Mouse (Mus musculus): ENCODE measurements at regions not wholly inside any gene's neighbourhood (a gene's known extent, or its start where the extent isn't known, plus 50 kb on each side); places are given as distances from the start of the nearest gene placed in this dataset.

- no peak for DNase-seq
Measured at GRCm38 (mm10) chr9:83326437-83327086, 114.4 kb downstream of the Lca5 start.

DNA sequence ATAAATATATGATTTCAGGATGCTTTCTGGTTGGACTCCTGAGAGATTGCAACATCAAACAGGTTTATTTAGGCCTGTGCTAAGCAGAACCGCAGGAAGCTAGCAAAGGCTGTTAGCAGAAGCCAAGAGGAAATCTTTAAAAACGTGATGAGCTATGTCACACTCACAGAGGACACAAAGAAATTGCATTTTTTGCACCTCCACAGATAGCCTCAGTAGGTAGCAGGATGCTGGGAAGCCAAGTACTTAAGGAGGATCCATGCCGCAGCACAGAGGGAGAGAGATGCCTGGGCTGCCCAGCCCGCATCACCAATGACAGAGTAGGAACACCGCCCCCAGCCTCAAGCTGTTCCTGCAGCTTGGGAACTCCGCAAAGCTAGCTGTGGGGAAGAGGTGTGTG lies 115.0 kb downstream of the Lca5 start:
- DNase-seq = no peak

DNA sequence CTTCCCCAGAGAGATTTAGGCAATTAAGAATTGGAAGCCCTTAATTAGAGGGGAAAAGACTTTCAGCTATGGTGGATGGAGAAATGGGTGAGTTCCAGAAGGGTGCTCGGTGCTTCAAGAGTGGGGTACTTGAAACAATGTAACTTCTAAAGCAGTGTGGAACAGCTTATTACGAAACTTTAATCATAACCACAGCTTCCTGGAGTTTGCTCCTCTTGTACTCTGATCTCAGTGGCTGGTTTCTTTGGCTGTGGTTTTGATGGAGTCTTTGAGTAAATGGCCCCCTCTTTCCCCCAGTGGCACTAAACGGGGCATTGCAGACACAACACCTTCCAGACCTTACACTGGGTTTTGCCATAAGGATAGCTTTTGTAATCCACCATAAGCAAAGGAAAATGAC lies 116.6 kb downstream of the Lca5 start:
- DNase-seq = no peak

GRCm38 (mm10) chr9:83322991-83323583 lies 117.8 kb downstream of the Lca5 start:
- DNase-seq = no peak

DNA sequence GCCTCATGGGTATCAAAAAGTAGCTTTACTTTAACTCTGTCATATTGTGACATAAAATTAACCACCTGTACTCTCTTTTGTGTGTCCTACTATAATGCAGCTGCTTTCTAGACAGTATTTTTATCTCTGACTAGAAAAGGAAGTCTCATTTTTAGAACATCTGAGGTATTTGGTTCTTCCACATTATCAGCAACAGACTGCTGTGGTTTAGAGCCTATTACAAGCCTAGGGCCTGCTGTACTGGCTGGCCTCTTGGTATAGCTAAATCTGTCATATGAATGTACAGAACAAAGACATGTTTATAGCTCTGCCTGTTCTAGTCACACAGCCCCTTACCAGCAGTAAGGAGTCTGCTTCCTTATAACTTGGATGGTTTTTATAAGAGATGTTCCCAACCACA lies 119.1 kb downstream of the Lca5 start:
- DNase-seq = no peak

DNA sequence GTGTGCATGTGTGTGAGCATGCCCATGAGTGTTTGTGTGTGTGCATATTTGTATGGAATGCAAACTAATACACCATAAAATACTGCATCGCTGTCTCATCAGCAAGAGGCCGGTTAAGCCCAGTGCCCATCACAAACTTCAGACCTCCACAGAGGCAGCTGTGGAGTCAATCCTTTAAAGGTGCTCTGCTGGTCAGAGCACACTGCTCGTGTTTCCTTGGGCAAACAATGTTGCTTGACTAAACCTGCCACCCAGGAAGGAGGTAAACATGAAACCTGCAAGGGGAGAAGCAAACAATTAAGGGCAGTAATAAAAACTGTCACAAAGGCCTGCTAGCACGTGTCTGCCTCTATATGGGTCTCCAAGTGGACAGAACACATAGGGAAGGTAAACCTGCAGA lies 120.1 kb downstream of the Lca5 start:
- no peak for DNase-seq

DNA sequence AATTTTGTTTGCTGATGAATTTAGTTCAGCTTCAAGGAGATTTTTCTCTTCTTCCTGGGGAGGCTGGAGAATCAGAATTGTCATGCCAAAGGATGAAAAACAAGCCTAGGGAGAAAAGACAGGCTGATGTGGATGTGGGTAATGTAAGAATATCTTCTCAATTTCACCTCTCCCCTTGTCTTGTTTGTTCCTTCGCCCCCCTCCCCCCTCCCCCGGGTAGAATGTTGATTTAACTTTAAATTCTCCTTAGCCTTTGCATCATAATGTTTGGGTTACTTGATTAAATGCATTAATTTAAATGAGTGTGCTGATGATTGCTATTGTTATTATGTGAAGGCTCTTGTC lies 124.1 kb downstream of the Lca5 start:
- no peak for DNase-seq

GRCm38 (mm10) chr9:83315941-83316817 lies 124.7 kb downstream of the Lca5 start:
- DNase-seq = no peak

DNA sequence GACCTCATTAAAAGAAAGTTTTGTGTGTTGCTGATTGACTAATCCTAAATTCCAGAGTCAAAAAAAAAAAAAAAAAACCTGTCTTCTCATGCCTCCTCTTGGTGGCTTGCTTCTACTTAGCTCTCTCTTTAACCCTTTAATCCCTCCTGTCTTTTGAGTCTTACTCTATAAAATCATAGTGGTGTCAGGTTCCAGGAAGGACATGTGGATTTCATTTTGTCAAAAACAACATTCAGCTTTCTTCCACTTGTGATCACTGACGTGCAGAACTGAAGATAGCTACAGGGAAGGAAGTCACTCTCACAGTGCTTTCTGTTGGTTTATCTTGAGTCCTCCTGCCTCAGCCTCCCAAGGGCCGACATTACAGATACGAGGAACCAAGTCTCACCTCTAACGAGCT lies 132.2 kb downstream of the Lca5 start:
- no peak for DNase-seq

- DNase-seq = no peak
Measured at GRCm38 (mm10) chr9:83308092-83308491, 132.8 kb downstream of the Lca5 start.

- DNase-seq = no peak
Measured at GRCm38 (mm10) chr9:83307349-83307938, 133.5 kb downstream of the Lca5 start.

DNA sequence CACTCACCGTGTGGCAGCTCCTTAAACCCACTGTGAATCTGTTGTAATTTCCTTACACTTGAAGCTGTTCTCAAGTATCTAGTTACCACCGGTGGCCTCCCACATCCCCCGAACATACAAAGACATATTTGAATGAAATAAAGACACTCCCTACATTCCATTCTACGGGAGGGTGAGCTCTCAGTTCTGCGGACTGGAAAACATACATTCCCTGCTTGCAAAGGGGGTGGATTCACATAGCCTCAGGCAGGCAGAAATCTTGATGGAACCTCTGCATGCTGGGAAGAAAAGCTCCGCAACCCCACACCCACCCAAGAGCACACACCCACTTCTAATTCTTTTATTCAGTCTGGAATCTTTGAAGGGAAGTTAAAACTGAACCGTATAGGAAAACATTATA lies 136.0 kb downstream of the Lca5 start:
- no peak for DNase-seq

GRCm38 (mm10) chr9:83300500-83300899 lies 140.4 kb downstream of the Lca5 start:
- no peak for DNase-seq

GRCm38 (mm10) chr9:83300044-83300443 lies 140.9 kb downstream of the Lca5 start:
- no peak for DNase-seq

DNA sequence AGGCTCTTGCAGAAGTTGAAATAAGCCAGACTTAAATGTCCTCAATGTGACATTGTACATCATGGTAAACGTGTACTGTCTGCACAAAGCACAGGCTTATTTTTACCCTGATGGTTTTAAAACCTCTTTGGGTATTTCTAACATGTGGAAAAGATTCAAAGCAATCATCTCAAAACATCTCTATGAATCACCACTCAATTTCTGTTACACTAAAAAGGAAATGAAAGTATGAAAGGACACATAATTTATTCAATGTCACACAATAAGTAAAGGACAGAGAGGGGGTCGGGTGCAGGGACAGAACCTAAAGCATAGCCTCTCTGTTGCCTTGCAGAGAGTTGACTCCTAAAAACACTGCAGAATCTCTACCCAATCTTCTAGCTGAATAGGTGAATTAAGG lies 141.3 kb downstream of the Lca5 start:
- no peak for DNase-seq

DNA sequence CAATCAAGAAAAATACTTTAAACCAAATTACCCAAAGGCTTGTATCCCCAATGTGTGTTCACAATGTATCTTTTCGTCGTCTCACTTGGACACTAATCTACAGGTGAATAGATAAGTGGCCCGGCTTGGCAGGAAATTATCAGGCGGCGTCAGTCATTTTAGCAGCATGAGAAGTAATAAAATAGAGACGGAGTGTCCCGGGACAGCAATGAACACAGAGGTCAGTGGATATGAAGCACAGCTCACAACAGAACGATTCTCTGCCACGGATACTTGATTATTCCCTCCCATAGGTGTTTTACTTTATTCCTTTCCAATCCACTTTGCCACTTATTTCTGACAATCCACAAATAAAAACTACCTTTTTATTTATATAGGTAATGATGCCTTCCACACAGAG lies 145.5 kb downstream of the Lca5 start:
- DNase-seq = no peak

DNA sequence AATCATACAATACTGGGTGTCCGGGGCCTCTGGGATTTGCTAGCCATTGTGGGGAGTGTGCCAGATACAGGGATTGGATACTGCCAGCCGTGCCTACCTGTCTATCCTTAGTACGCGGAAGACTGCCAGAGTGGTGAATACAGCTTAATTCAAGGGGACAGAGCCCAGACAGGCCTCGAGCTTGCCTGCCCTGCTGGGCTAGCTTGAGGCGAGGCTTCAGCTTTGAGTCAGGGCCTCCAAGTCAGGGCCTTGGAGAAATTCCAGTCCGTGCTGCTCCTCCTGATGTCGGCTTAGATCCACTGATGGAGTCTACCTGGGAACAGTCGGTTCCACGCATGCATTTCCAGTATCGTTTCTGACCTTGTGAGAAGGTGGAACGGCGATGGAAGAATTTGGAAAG lies 146.5 kb downstream of the Lca5 start:
- no peak for DNase-seq

DNA sequence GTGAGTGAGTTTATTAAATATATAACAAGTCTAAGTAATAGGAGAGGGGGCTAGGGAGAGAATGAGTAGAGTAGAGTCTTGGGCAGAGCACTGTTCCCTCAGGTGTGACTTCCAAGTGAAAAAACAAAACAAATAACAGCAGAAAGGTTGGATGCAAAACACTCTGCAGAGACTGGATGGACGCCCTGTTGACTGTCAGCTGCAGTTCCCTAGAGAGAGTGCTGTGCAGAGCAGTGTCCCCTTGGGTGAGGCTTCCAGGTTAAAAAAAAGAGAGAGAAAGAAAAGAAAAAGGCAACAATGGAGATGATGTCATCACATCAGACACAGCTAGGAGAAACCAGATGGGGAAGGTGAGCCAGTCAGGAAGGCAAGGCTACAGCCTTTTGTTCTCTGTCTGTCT lies 137.6 kb upstream of the Hmgn3 start:
- no peak for DNase-seq

DNA sequence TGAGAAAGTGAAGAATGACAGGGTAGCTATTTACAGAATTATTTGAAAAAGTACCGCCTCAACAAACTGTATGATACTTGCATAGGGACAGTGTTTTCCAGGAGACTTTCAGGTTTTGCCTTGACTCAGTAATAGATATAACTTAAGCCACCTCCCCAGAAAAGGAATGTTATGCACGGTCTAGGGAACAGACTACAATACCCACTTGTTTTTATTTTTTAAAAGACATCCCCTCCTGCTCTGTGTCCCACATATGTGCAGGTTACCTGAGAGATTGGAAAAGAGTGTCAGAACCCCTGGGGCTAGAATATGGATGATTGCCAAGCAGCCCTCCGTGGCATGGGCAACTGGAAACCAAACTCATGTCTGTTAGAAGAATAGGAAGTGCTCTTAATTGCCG lies 137.2 kb upstream of the Hmgn3 start:
- no peak for DNase-seq

GRCm38 (mm10) chr9:83283249-83283648 lies 136.8 kb upstream of the Hmgn3 start:
- no peak for DNase-seq

DNA sequence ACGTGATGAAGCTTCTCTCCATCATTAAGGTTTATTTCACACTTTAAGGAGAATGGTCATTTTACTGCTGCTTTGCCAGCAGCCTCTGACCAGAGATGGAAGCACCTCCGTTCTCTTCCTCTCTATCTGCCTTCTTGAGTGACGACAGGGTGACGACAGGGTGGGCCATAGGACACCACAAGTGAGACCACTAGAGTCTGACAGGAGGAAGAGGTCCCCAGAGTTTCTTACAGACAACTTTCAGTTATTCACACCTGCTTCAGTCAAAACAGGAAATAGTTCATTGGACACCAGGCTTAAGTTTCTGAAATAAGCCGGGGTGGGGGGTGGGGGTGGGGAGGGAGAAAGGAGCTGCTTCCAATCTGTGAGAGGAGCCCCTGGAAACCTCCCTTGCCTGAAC lies 131.3 kb upstream of the Hmgn3 start:
- DNase-seq = peak; percentile 43

DNA sequence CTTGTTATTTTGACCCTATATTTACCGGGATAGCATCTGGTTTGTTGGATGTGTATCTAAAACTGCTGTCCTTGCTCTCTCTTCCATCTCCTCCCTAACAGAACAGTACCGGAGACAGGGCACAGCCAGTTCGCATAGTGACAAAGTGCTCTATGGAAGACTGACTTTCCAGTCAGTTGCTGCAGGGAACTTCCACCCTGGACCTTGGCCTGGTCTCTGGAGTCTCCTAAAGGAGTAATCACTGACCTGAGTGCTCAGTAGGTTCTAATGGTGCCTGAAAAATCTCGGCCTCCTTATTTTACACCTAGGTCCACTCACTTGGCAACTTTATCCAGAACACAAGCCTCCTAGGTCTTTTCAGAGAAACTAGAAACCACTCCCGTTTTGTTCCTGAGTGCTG lies 130.9 kb upstream of the Hmgn3 start:
- no peak for DNase-seq

DNA sequence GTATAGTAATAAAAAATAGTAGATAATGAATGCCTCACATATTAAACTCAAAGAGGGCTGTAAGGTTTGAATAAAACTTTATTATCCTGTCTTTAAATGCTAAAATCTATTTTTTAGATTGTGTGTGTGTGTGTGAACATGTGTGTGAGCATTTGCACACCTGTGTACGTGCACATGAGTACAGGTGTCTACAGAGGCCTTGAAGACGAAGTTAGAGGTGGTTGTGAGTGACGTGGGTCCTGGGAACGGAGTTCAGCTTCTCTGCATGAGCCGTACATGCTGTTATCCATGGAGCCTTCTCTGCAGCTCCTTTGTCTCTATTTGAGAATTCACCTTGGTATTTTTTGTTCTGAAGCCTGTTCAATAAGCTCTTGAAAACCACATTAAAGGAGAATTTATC lies 129.8 kb upstream of the Hmgn3 start:
- no peak for DNase-seq

DNA sequence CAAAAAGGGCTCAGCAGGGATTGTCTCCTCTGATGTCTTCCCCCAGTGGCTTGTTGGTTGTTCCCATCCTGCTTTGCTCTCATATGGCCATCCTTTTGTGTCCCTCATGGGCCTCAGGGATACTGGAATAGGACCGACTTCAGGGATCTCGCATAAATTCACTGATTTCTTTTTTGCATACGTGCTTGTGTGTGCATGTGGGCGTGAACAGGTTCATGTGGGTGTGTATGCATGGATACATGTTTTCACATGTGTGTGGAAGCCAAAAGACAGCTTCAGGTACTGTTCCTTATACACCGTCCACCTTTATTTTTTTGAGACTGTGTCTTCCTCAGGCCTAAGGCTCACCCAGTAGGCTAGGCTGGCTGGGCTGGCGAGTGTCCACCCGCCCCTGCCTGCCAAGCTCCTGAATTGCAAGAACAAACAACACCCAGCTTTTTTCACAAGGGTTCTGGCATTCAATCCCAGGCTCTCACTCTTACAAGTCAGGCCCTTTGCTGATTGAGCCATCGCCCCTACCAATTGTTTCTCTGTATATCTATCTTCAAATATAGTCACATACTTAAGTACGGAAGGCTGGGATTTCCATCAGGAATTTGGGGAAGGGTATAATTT lies 127.0 kb upstream of the Hmgn3 start:
- DNase-seq = no peak

Measured in thymus, postnatal 4 days (tissue).